Mouse (Mus musculus) 416B (cell line): ENCODE measurements around the gene Nkx1-1.

Experiments used
- DNase-seq: peaks from one replicate; pipeline ENCODE4 v3.0.0; 2011; ENCODE audit warnings: low read depth

Nkx1-1 gene

DNA sequence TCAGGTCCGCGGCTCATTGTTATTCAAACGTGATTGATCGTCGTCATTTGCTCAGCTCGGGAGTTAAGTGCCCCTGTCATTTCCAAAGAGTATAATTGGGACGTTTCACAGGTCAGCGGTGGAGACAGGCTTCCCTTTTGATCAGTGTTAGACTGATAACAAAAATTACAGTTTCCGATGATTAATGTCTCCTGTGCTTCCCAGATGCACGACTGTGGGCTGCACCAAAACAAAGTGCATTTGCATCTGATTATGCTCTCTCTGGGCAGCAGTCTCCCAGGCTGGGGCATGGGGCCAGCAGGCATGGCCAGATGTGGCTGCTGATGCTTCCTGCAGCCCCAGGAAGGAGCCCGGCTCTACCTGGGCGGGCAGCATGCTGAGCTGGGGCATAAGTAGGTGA, 33.0 kb downstream of the Nkx1-1 start:
- DNase-seq = no peak

DNA sequence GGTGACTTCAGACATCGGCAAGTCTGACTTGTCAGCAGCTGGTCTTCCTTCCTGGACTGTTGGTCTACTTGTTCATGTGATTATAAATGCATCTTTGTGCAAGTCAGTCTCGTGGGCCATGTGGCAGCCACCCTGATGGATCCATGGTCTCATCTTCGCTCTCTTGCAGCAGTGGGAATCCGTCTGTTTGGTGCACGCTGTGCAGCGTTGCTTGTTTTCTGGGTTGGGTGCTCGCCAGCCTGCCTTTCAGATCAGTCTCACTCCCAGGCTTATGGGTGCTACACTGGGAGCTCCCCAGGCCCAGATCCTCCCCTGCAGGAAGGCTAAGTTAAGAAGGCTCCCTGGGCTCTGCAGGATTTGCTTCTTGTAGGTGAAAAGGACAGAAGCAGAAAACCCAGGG, 36.9 kb downstream of the Nkx1-1 start:
- DNase-seq = no peak

DNA sequence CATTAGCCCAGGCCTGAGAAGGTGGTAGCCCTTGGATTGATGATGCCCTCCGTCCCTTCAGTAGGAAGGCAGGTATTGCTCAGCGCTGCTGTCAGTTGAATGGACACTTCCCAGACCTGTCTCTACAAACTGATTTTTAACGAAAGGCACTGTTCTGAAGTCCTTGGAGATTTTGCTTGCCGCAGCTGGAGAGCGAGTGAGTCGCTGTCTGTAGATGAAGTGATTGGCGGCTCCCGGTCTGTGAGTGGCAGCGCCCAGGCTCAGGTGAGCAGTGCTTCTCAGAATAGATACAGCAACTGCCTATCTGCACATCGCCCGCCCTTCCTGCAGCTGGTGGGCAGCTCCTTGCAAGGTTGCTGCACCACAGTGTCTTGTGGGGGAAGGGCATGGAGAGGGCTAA, 38.1 kb downstream of the Nkx1-1 start:
- DNase-seq = no peak

DNA sequence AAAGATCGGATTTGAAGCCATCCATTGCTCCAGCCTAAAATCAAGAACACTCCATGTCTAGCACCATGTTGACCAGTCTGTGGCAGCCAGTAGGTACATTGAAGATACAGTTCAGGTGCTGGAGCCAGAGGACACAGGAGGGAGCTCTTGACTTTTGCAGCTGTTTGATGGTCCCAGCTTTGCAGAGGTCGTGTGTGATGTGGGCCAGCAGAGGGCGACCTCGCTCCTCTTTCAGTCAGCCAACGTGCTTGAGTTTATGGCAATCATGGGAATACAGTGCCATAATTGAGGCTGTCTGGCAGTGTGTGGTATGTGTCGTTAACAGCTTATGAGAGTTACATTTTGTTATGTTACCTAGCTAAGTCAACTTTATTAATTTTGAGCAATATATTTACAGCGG, 40.0 kb downstream of the Nkx1-1 start:
- DNase-seq = peak; percentile 82

DNA sequence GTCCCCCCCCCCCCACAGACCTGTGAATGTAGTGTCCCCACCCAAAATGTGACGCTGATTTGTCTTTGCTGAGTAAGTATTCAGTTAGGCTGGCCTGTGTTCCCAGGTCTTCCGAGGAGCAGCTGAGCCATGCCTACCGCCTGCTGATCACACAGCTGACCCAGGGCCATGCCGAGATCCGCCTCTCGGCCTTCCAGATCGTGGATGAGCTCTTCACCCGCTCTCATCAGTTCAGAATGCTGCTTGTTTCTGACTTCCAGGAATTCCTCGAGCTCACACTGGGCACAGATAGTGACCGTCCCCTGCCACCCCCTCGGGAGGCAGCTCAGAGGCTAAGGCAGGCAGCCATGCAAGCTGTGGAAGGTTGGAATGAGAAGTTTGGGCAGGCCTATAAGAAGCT, 46.2 kb downstream of the Nkx1-1 start:
- DNase-seq = no peak
